Mouse (Mus musculus) kidney, adult 2 months (tissue): ENCODE measurements at regions not wholly inside any gene's neighbourhood (a gene's known extent, or its start where the extent isn't known, plus 50 kb on each side); places are given as distances from the start of the nearest gene placed in this dataset.

Source experiments
- CTCF ChIP-seq: fragments of 200-500 bp; conservative IDR thresholded peaks from 2 replicates; pipeline ENCODE4 v1.5.1; 2011; ENCODE audit warnings: low read depth, mild to moderate bottlenecking, control low read depth, low read length, moderate library complexity, mixed read lengths; ENCODE audit not compliant: insufficient read depth, insufficient read length
- POLR2A ChIP-seq: fragments of 200-500 bp; IDR thresholded peaks from one replicate; pipeline ENCODE4 v1.6.1; 2011; ENCODE audit warnings: low read depth, low read length, control low read depth

DNA sequence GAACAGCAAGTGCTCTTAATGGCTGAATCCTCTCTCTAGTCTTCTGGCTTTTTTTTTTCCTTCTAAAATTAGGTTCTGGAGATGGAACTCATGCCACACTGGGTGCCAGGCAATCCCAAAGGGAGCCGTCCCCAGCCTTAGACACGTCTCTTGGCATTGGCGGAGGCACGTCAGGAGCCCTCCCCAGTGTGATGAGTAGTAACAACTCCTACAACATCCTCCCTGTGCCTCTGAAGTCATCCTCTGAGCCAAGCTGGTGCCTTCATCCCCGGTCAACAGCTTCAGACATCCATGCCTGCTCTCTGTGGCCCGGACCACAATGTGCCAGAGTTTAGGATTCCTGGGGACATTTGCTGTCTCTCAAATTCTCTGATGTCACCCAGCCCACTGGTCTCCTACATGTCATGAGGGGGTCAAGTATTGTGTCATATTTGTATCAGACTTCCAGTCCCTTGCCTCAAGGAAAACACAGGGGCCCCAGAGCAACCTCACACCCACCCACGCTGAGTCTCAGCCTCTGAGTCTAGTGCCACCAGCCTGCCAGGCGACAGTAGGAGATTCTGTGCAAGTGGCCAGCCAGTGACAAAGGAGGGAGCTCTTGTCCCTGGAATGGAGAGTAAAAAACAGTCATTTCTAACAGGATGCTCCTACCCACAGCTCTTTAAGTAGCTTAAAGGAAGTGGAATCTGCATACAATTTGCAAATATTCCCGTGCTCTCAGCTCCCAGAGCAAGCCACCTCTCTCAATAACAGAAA lies 144.5 kb upstream of the Kcnab2 start:
- TF ChIP-seq CTCF (no peak), POLR2A (no peak)
